Comparison of ENCODE assay signal across 8 mouse cellular contexts in the genomic region with DNA sequence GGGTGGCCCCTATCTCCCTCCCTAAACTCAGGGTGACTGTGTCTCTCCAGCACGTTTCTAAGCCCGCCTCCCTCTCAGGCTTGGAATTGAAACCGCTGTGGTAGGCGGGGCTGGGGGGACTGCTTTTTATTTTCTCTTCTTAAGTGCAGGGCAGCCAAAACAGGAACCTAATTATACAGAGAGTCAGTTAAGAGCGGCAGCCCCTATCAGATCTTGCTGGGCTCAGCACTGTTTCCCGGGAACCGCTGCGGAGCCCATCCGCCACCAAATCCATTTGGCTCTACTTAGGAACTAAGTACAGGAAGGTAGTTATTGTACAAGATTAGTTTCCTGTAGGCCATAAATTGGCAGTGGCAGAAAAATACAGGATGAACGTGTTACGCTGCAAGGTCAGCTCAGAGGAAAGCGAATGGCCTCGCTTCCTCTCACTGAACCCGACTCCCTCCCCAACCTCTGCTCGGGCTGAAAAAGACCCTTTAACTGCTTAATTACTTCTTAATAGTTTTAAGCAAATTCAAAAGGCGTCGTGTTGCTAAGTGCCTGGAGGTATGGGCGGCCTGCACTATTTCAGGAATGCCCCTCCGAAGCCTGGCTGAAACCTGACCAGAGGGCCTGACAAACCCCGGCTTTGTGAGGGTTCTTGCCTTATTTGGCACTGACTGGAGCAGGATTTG.
DNase-seq lines count a peak whose midpoint lies in the region; ATAC-seq lines count a peak whose summit lies in the region.

No protein-coding gene starts in this region.

- no peaks in the 10 kb centered on the region for H3K9me3 ChIP-seq in intestine, embryonic 15.5 days
- no peaks in the 10 kb centered on the region for H3K9me3 ChIP-seq in liver, embryonic 16.5 days (replicated peaks; ENCODE audit: control insufficient read depth, low read length)

- H3K4me2 ChIP-seq in intestine, embryonic 15.5 days (replicated peaks), result peak overlapping the region; percentile 46
- H3K4me2 ChIP-seq in liver, embryonic 16.5 days (ENCODE audit: low read depth, low read length), result peak overlapping the region; percentile 40

- no peak overlapping the region for H3K4me3 ChIP-seq in brown adipose tissue, adult 24 weeks (ENCODE audit: insufficient read depth, low read depth, low read length)
- no peak overlapping the region for H3K4me3 ChIP-seq in intestine, embryonic 15.5 days (replicated peaks)
- H3K4me3 ChIP-seq in liver, embryonic 16.5 days (ENCODE audit: low read depth, low read length), result peak overlapping the region; percentile 18

- 0 out of 2 replicates have a peak, but pooled peaks cover 3% of the 10 kb centered on the region for H3K27me3 ChIP-seq in intestine, embryonic 15.5 days (replicated peaks)
- peaks cover 25% of the 10 kb centered on the region for H3K27me3 ChIP-seq in liver, embryonic 16.5 days (ENCODE audit: control insufficient read depth, insufficient read depth, low read depth, low read length)

- ATAC-seq in intestine, embryonic 15.5 days, result peak; percentile 58
- ATAC-seq in liver, embryonic 16.5 days (ENCODE audit: low read depth), result peak; percentile 12; the same call in 1 of the 2 replicates
- no peak for ATAC-seq in erythroblast, adult 5-6 weeks (replicated peaks; ENCODE audit: low FRiP score, poor library complexity, severe bottlenecking)

- peaks cover 18% of the 10 kb centered on the region for H3K4me1 ChIP-seq in brown adipose tissue, adult 24 weeks (ENCODE audit: control insufficient read depth, insufficient read depth, insufficient read length, low read length)
- H3K4me1 ChIP-seq in intestine, embryonic 15.5 days (replicated peaks), result peaks cover 55% of the 10 kb centered on the region
- H3K4me1 ChIP-seq in liver, embryonic 16.5 days (ENCODE audit: control insufficient read depth, low read depth, low read length), result peaks cover 22% of the 10 kb centered on the region

- peak; percentile 60 to 66 for DNase-seq in right cerebral cortex, postnatal 10 days (ENCODE audit: low spot score in 2 of 2)
- DNase-seq in right cerebral cortex, postnatal 36 days (ENCODE audit: low spot score in 2 of 2), result no peak
- DNase-seq in heart, adult 11 months, result peak; percentile 98
- DNase-seq in natural killer cell, adult 2 months (ENCODE audit: low spot score in 2 of 2), result peak; percentile 13 to 65

- H3K9ac ChIP-seq in intestine, embryonic 15.5 days, result no peak overlapping the region
- H3K9ac ChIP-seq in liver, embryonic 16.5 days (ENCODE audit: low read depth, low read length), result peak overlapping the region; percentile 15

- 10% methylated on average over 20 of the region's 20 CpGs for WGBS in intestine, embryonic 15.5 days
- WGBS in liver, embryonic 16.5 days (ENCODE audit: insufficient replicate concordance), result 5% methylated on average over 20 of the region's 20 CpGs

- peak overlapping the region; percentile 28; the same call in 1 of the 2 replicates for H3K27ac ChIP-seq in brown adipose tissue, adult 24 weeks (replicated peaks; ENCODE audit: low read depth, low read length)
- peak overlapping the region; percentile 78 for H3K27ac ChIP-seq in intestine, embryonic 15.5 days
- H3K27ac ChIP-seq in liver, embryonic 16.5 days (ENCODE audit: low read length), result peak overlapping the region; percentile 49; the same call in 1 of the 2 replicates

- H3K36me3 ChIP-seq in intestine, embryonic 15.5 days, result no peaks in the 10 kb centered on the region
- no peaks in the 10 kb centered on the region for H3K36me3 ChIP-seq in liver, embryonic 16.5 days (ENCODE audit: control insufficient read depth, insufficient read depth)

Comparison
In these comparisons a context has a peak if more than half of its experiments do, and no peak if none do; other contexts are left out.
1. DNase-seq: peak in right cerebral cortex, postnatal 10 days (2 of 2), heart, adult 11 months (single experiment) and natural killer cell, adult 2 months (2 of 2); none in right cerebral cortex, postnatal 36 days (0 of 2).
2. H3K27ac ChIP-seq: peak in every context shown above with its lines; median percentile 78 in intestine, embryonic 15.5 days; 49 in liver, embryonic 16.5 days; 28 in brown adipose tissue, adult 24 weeks.